Mouse (Mus musculus) adrenal gland, adult (tissue): ENCODE results near the gene Rnasek.

ENCODE experiments used
- DNase-seq, 2 experiments: peaks; one replicate each; pipeline ENCODE4 v3.0.0; 2022 to 2023; ENCODE audit warnings: low spot score in 1 of 2; ENCODE audit not compliant: inconsistent age in 2 of 2

Rnasek gene

DNA sequence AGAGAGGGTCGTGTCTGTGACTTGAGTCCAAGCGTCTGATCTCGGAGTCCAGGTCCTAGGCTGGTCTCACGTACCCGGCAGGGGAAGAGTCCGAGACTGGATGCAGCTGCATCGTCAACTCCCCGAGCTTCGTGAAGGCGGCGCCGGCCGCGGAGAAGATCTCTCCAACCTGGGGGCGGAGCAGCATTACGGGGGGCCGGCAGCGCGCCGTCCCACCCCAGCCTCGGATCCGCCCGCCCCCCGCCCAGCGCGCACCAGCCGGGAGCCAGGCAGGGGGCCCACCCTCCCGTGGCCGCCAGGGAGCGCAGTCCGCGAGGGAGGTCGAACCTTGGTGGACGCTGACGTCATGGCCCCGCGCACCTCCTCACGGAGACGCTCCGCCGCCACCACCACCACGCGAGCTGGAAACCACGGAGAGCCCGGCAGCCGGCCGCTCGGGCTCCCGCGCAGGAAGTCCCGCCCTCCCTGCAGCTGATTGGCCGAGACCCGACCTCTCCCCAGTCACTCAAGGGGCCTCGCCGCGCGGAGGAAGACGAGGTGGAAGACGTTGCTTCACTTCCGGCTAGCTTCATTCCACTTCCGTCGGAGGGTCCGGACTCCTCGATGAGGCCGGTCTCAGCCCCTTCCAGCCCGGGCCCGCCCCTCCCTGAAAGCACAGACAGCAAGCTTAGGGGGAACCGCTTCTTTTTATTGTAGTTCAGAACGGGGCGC is 2.0 kb downstream of the Rnasek start, which contains the start of gene 0610010K14Rik:
0610010K14Rik (minus strand) TSS at position 458 of the 711 bp plus-strand sequence.
- peak; percentile 99 for DNase-seq

DNA sequence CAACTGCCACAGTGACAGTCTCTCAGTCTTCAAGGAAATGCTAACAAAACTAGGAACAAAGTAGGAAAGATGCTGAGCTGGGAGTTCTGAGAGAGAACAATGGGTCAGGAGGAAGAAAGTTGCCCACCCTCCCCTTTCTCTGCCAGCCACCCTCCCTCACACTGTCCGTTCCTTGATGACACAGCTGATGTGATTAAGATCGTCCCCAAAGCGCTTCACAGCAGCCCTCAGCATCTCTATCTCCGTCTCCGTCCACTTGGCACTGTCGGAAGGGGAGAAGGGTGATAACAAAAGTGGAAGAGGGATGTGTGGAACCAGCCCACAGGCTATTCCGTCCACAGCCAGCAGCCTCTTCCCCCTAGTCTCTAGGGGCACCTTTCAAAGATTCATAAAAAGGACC is 2.9 kb downstream of the Rnasek start:
- peak; percentile 29 to 62 for DNase-seq

DNA sequence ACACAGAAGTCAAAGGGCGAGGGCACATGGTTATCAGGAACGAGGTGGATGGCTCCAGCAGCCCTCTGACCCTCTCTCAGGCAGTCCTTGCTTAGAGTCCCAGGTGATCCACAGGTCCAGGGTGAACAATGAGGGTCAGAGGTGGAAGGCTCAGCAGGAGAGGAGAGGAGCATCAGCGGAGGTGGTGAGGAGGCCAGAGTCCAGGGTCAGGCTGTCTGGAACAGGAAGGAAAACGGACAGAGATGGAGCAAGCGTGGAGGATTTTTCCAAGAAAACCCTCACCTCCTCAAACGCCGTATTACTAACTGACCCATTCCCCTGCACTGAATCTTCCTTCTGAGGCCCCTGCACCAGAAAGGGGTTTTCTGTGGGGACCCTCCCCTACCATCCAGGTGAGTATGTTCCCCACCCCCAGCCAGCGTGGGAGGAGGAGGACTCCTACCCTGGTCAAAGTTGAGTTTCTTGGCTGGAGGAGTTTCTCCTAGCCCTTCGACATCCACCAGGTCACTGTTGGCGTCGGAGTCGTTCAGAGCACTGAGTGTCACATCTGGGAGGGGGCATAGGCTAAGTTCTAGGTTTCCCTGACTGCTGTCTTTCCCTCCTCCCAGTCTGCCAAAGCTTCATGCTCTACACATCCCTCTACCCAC is 4.3 kb downstream of the Rnasek start:
- no peak for DNase-seq

DNA sequence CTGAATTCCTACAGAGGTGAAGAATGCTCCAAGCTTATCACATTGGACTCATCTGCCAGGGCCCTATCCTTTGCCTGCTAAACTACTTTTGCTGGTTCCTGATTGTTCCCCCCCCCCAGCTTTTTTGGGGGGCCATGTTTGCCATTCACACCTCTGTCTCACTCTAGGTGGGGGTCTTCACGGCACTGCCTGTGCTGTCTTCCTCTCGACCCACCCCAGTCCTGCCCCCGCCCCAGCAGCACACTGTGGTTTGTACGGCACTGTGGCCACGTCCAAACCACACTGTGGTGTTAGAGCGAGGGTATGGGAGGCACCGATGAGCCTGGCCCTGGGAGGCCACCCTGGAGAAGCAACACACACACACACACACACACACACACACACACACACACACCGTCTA is 5.1 kb downstream of the Rnasek start:
- no peak for DNase-seq

DNA sequence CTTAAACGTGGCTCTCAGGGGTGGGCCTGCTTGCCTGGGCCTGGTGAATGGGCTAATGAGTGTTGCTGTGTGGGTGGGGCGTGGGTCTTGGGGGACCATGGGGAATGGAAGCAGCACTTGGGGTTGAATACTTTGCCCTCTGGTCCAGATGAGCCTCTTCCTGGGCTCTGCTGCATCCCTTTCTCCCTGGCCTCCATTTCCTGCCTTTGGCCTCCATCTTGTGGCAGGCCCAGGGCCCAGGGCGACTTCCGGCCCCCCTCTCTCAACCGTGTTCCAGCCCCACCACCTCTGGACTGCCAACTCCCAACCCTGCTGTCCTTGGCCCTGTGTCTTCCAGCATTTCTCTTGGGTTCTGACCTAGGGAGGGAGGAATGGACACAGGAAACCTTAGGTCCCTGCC is 5.6 kb downstream of the Rnasek start:
- DNase-seq, result no peak

DNA sequence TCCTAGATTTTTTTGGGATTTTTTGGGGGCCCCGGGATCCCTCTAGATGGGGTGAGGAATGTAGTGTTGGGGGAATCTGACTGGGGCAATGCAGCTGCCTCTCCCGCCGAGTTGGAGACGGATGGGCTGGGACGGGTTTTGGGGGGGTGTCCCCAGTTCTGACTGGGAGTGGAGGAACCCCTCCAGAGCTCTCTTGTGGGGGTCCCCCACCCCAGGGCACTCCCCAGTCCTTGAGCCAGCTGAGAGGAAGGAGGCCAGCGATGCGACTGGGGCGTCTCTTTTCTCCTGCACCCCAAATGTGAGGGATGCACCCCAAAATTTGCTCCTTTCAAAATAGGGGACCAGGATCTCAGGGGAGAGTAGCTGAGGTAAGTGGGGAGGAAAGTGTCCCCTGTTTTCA is 6.6 kb downstream of the Rnasek start:
- DNase-seq, result peak in 1 of 2 experiments; percentile 26

DNA sequence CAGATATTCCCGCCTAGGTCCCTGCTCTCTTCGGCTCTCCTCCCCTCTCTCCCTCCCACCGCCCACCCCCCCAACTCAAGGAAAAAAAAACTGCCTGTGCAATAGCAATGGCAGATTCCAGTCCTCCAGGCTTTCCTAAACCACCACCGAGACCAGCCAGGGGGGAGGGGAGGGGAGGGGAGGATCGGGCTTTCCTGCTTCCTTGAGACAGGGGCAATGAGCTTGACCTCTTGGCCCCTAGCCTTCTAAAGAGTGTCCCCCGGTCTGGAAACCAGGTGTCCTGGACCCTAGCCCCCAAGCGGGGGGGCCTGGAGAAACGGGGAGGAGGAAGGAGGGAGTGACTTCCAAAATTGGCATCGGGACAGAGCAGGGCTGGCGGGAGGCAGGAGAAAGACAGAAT is 7.1 kb downstream of the Rnasek start:
- DNase-seq, result peak; percentile 35 to 80

DNA sequence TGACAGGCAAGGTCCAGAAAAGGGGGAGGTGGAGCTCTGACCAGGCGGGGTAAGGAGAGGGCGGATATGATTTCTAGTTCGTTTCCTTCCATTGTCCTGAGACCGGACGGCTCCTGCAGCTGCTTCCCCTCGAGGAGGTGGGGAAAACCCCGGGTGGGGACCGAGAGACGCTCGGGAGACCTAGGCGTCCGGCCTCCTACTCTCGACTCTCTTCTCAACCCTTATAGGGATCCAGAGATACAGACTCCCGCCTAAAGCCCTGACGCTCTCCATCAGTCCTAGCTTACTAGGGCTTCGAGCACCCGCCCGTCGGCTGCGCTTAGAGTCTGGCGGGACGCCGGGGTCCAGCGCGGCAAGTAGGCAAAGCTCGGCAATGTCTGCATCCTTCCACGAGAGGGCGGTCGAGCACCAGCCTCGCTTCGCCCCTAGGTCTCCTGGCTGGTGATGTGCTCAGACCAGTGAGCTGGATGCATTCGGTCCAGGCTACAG is 9.4 kb downstream of the Rnasek start:
- peak; percentile 83 to 93 for DNase-seq

DNA sequence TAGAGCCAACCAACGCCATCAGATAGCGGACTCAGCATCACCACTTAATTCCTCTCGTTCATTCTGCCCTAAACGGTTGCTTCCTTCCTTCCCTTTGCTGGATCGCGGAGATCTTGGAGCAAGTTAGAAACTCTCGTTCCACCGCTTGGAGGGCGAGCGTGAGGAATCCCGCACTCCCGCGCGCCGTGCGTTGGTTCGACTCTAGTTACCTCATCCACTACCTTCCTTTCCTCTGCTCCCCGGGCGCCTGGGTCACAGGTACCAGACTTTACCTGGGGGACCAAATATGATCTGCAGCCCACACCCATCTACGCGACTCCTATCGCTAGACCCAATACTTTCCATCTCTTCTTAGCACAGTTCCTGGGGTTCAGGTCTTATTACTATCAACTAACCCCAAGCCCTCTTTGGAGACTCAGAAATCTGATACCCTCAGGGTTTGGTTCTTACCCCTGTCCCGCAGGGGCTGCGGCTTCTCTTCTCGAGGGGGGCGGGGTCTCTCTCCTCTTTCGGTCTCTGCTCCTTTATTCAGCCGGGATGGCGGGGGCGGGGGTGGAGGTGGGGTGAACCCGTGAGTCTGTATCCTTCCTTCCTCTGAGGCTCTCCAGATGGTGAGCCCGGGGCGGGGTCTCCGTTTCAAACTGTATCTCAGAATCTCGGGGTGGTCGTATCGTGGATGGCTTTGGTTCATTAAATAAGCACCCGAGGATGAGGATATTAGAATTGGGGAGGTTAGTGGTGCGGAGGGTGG is 10.2 kb downstream of the Rnasek start, which contains the start of gene Bcl6b:
Bcl6b (minus strand) TSS at position 539 of the 751 bp plus-strand sequence.
- DNase-seq, result peak; percentile 30 to 61

DNA sequence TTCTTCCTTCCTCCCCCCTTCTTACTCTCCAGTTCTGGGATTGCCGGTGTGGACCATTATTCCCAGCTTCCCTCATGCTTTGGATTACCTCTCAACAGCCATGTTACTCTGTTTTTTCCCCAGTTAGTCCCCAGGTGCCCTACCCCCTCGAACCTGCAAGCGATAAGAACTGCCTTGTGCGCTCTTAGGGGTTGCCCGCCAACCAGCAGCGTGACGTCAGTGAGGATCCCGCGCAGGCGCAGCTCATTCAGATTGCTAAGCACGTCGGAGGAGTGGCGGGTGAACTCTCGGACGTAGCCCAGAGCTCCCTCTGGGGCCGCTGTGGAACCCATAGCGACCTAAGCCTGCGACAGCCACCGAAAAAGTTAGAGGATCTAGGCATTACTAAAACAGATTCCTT is 10.8 kb downstream of the Rnasek start:
- peak; percentile 88 to 94 for DNase-seq

DNA sequence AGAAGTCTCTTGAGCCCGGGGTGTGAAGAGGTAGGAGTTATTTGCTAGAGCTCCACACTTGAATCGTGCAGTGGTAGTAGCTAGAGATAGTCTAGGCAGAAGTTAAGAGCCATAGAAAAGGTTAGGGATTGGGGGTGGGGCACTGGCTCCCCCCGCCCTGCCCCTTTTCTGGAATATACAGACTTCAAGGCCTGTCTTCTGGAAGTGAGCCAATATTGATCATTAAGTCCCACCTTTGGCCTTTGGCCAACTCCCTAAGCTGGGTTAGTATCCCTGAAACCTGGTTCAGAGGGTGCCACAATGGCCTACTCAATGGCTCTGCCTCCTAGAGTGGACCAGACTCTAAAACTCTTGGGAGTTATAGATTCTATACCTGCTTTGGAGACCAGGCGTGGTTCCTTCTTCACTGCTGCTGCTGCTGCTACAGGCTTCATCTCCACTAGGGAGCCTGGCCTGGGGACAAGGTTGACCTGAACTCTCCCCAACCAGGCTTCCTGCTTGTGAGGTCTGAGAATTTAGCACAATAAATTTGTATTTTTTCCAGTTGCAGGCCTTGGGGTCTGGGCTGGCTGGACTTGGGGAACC is 11.9 kb downstream of the Rnasek start:
- DNase-seq, result peak in 1 of 2 experiments; percentile 48

DNA sequence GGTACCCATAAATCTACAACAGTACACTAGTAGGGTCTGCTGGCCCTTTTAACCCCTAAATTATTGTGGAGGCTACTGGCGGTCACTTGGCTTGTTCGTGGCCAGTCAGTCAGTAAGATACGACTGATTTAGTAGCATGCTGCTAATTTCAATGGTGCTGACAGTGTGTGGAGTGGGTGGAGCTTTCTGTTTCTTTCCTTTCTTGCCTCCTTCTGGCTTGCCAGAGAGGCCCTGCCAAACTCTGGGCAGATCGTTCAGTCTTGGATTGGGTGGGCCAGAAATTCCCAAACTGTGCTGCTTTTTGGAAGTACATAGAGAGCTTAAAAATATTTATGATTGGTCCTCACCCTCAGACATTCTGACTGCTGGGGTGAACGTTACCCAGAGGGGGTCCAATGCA is 12.5 kb downstream of the Rnasek start:
- no peak for DNase-seq

DNA sequence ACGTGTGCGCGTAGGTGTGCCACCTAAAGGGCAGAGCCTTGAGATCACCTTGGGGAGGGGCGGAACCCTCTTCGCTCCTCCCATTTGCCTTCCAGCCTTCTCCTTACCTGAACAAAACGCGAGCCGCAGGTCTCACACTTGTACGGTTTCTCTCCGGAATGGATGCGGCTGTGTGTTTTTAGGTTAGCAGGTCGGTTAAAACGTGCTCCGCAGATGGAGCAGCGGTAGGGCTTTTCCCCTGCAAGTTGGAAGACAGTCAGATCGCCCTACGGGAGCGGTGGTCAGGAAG is 13.1 kb downstream of the Rnasek start:
- no peak for DNase-seq

DNA sequence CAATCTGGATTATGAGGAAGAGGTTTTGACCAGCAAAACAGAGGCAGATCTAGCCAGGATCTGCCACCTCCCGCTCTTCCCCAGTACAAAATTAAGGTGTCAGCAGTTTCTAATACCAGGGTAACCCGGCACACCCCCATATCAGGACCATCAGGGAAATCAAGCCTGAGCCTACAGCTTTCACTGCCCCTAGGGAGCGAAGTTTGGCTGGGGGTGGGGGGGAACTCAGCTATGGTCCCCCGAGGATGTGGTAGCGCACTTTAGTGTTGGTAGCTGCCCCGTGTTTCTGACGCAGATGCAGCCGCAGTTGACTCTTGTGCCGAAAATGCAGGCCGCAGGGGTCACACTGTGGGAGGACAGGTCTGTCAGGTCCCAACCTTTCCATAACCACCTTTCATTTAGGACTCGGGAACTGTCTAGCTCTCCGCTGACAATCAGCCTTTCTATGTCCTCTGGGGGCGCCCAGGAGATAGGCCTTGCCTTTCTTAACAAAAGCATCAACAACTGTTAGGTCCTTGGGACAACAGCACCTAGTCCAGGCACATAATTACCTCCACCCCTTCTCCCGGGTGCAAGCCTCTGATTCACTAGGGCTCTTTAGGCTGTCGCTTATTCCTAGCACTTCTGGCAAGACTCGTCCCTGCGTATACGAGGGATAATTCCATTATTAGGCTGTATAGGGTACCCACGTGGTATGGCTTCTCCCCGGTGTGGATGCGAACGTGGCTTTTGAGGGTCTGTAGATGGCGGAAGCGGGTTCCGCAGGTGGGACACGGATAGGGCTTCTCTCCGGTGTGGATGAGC is 13.6 kb downstream of the Rnasek start:
- DNase-seq, result peak in 1 of 2 experiments; percentile 38

DNA sequence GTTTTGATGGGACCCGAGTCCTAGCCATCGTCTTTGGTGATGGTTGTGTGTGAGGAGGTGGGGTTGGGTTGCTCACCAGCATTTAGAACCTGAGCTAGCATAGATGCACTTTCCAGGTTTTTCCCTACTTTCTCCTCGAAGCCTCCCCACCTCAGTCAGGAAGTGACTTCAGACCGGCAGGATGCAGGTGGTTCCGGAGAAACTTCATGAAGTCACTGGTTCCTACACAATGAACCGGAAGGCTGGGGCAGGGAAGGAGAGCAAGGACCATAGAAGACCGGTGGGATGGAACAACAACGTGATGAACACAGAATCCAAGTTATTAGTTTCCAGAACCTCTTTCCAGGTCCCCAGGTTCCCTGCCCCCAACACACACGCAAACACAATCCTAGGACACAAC is 15.9 kb downstream of the Rnasek start:
- peak; percentile 42 to 67 for DNase-seq

DNA sequence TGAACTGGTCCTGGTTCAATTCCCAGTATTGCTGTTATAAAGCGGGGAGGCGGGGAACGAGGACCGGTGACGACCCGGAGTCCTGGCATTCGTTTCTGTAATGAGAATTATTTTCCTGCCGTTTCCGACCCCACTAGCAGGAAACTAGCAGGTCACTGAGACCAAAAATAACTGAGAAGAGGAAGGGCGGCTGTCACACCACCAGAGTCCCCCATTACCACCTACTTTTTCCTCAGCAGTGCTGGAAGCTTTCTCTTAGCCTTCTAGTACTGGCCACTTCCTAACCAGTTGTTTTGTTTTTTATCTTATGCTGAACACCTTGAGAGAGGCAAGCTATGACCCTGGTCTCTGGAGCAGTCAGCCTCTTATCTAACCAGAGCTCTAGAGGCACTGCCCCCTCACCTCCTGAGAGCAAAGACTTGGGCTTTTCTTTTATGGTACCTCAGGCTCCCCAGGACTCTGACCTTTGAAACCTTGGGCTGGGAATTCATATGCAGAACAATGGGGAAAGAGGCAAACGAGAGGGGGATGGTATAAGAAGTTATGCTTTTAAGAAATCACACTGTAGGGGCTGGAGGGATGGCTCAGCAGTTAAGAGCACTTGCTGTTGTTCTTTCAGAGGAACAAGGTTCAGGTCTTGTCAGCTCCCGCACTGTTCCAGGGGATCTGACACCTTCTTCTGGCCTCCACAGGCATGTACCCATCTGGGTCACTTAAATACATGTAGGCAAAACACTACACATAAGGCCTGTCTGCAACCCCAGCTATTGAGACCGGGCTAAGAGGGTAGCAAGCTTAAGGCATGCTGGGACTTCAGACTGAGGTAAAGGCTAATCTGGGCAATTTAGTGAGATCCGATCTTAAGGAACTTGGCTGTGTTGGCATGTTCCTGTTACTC is 17.8 kb downstream of the Rnasek start:
- peak; percentile 33 to 77 for DNase-seq

DNA sequence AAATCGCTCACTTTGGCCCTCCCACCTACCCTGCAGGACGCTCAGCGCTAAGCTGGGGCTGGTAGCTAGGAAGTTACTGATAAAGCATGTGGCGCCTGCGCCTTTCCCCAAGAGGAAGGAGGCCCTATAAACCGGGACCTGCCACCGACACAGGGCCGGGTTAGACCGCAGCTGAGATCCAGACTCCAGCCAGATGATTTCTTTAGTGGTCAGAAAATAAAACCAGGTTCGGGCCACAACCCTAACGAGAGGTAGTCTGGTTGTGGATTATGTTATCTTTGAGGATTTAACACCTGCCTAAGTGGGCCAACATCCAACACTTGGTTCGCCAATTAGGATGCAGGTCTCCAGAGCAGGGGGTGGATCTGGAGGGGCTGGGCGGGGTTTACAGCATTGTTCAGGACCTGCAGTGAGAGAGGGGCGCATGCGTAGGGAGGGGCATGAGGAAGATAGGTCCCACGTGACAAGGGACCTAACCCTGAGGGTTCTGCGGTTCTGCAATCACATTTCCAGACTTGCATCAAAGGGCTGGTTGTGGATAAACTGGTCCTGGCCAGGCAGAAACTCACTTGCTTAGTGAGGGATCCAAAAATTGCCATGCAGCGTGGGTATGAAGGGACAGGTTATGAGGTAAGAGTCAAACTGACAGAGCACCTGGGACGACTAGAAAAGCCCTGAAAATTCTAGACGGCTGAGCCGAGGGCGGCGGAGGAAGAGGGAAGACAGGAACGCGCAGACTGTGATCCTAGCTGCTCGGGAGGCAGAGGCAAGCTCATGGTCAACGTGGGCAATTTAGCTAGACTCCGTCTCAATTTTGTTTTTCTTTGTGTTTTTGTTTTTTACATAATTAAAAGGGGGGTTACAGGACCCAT is 18.7 kb downstream of the Rnasek start, which contains the start of gene Slc16a13:
Slc16a13 (minus strand) TSS at position 334 of the 872 bp plus-strand sequence.
- peak; percentile 96 to 98 for DNase-seq

DNA sequence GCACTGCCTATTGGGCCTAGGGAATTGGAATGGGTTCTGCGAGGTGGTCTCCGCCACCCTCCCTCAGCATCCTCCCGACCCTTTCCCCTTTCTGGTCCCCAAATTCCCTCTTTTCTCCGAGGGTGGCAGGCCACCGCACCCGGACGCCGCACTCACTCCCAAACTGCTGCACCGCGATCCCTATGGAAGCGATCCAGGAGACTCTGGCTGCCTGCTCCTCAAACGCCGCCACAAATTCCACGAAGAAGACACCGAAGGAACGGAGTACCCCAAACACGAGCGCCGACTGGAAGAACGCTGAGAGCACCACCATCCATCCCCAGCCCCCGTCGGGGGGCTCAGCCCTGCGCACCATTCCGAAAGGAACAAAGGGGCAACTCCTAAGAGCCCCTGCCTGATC is 19.3 kb downstream of the Rnasek start:
- no peak for DNase-seq

DNA sequence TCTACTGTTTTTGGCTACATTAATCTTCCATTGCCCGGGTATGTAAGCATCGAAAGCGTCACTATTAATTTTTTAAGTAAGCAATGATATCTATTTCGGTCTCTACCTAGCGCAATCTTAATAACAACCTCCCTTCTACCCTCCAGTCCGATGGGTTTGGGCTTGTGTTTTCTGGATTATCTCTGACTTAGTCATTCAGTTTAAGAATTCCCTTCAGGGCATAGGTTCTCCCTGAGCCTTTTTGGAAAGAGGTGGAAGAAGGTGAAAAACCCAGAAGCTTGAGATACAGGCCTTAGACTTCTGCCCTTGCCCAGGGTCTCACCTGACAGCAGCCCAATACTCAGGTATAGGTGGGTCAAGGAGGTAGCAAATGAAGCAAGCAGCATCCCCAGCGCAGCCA is 19.8 kb downstream of the Rnasek start:
- no peak for DNase-seq
